Mouse (Mus musculus) limb, embryonic 12.5 days (tissue): ENCODE results near the gene Pfkfb4. TPM values are rescaled to one million over a fixed set of nuclear protein-coding genes. Genes with fewer than 3 reads are reported as not detected.
A peak's percentile ranks its signal among the peaks of the same experiment; 100 is the strongest.

Source experiments
- ATAC-seq: fragments of 200-750 bp; cut with Nextera tagmentation; 2 replicates; pipeline ENCODE4 v1.8.0; 2017; ENCODE audit warnings: low read depth, moderate TSS enrichment; ENCODE audit not compliant: insufficient number of reproducible peaks, insufficient read depth, low FRiP score, low TSS enrichment
- H3K27ac ChIP-seq: fragments of 300-500 bp; sonication (generic); 2 replicates; pipeline ENCODE4 v1.5.1; 2016; ENCODE audit warnings: mild to moderate bottlenecking, moderate library complexity
- H3K27me3 ChIP-seq: fragments of 300-500 bp; sonication (generic); 2 replicates; pipeline ENCODE4 v1.6.1; 2016; ENCODE audit warnings: mild to moderate bottlenecking, moderate library complexity
- H3K36me3 ChIP-seq: fragments of 300-500 bp; sonication (generic); 2 replicates; pipeline ENCODE4 v1.6.1; 2016; ENCODE audit warnings: mild to moderate bottlenecking, moderate library complexity
- H3K4me1 ChIP-seq: fragments of 300-500 bp; sonication (generic); replicated peaks from 2 replicates; pipeline ENCODE4 v1.6.1; 2016
- H3K4me2 ChIP-seq: fragments of 300-500 bp; sonication (generic); 2 replicates; pipeline ENCODE4 v1.6.1; 2016; ENCODE audit warnings: mild to moderate bottlenecking, moderate library complexity
- H3K4me3 ChIP-seq: fragments of 300-500 bp; sonication (generic); replicated peaks from 2 replicates; pipeline ENCODE4 v1.5.1; 2016; ENCODE audit warnings: mild to moderate bottlenecking
- H3K9ac ChIP-seq: fragments of 300-500 bp; sonication (generic); replicated peaks from 2 replicates; pipeline ENCODE4 v1.6.1; 2016; ENCODE audit warnings: mild to moderate bottlenecking, moderate library complexity
- H3K9me3 ChIP-seq: fragments of 300-500 bp; sonication (generic); 2 replicates; pipeline ENCODE4 v1.6.1; 2016; ENCODE audit warnings: mild to moderate bottlenecking, moderate library complexity
- WGBS: fragments of 180-500 bp; shearing (Covaris S2); methylation state at CpG from one replicate; pipeline ENCODE4 v1.1.7; 2016; 5-methylcytosine and 5-hydroxymethylcytosine counted together
- polyA plus RNA-seq: library from polyadenylated mRNA; unstranded; fragments of >200 nt; fragmentation: Nextera tagmentation; extraction: Ambion mirVana; gene quantifications from 2 replicates; pipeline ENCODE4 v1.2.1, GENCODE M21; 2016

The Pfkfb4 gene
- polyA plus RNA-seq, 1 experiment from 2014 or later, result 13.4 TPM

- H3K27ac ChIP-seq, result no peak overlapping the region
- no peak overlapping the region for H3K9ac ChIP-seq
- ATAC-seq, result no peak
- H3K4me2 ChIP-seq, result no peak overlapping the region
- H3K4me1 ChIP-seq, result no peaks in the 10 kb centered on the region
- 84% methylated on average over 8 of the region's 8 CpGs for WGBS
- no peaks in the 10 kb centered on the region for H3K27me3 ChIP-seq
- no peak overlapping the region for H3K4me3 ChIP-seq
- no peaks in the 10 kb centered on the region for H3K9me3 ChIP-seq
- H3K36me3 ChIP-seq, result no peaks in the 10 kb centered on the region
Measured at GRCm38 (mm10) chr9:108970623-108971022, 21.0 kb upstream of the Pfkfb4 start.

GRCm38 (mm10) chr9:108976483-108976882 is 15.1 kb upstream of the Pfkfb4 start:
- no peak overlapping the region for H3K4me3 ChIP-seq
- no peaks in the 10 kb centered on the region for H3K36me3 ChIP-seq
- 80% methylated on average over 9 of the region's 9 CpGs for WGBS
- H3K4me2 ChIP-seq, result no peak overlapping the region
- no peaks in the 10 kb centered on the region for H3K9me3 ChIP-seq
- no peak overlapping the region for H3K9ac ChIP-seq
- ATAC-seq, result no peak
- no peaks in the 10 kb centered on the region for H3K4me1 ChIP-seq
- no peak overlapping the region for H3K27ac ChIP-seq
- H3K27me3 ChIP-seq, result no peaks in the 10 kb centered on the region

- Histone ChIP-seq H3K36me3 (no peaks in the 10 kb centered on the region), H3K4me1 (no peaks in the 10 kb centered on the region), H3K4me2 (no peak overlapping the region), H3K4me3 (no peak overlapping the region), H3K9ac (no peak overlapping the region), H3K9me3 (no peaks in the 10 kb centered on the region), H3K27ac (no peak overlapping the region), H3K27me3 (no peaks in the 10 kb centered on the region)
- ATAC-seq, result no peak
- WGBS, result 78% methylated on average over 7 of the region's 7 CpGs
Measured at GRCm38 (mm10) chr9:108977966-108978365, 13.6 kb upstream of the Pfkfb4 start.

- no peak overlapping the region for H3K27ac ChIP-seq
- no peak overlapping the region for H3K9ac ChIP-seq
- H3K36me3 ChIP-seq, result no peaks in the 10 kb centered on the region
- H3K4me3 ChIP-seq, result no peak overlapping the region
- no peaks in the 10 kb centered on the region for H3K9me3 ChIP-seq
- H3K4me2 ChIP-seq, result no peak overlapping the region
- H3K4me1 ChIP-seq, result peaks cover 4% of the 10 kb centered on the region
- H3K27me3 ChIP-seq, result no peaks in the 10 kb centered on the region
- ATAC-seq, result no peak
- 83% methylated on average over 8 of the region's 8 CpGs for WGBS
Measured at GRCm38 (mm10) chr9:108982498-108982897, 9.1 kb upstream of the Pfkfb4 start.

- no peak overlapping the region for H3K9ac ChIP-seq
- no peak overlapping the region for H3K4me3 ChIP-seq
- no peak overlapping the region for H3K27ac ChIP-seq
- H3K4me1 ChIP-seq, result peaks cover 11% of the 10 kb centered on the region
- H3K36me3 ChIP-seq, result no peaks in the 10 kb centered on the region
- H3K27me3 ChIP-seq, result no peaks in the 10 kb centered on the region
- H3K9me3 ChIP-seq, result no peaks in the 10 kb centered on the region
- no peak overlapping the region for H3K4me2 ChIP-seq
- ATAC-seq, result no peak
- WGBS, result 75% methylated on average over 9 of the region's 9 CpGs
Measured at GRCm38 (mm10) chr9:108983209-108983608, 8.4 kb upstream of the Pfkfb4 start.

- no peak for ATAC-seq
- peaks cover 23% of the 10 kb centered on the region for H3K4me1 ChIP-seq
- no peak within 1 kb of the TSS for H3K9ac ChIP-seq
- H3K36me3 ChIP-seq, result no peaks in the 10 kb centered on the region
- no peak within 1 kb of the TSS for H3K4me2 ChIP-seq
- no peaks in the 10 kb centered on the region for H3K9me3 ChIP-seq
- no peak within 1 kb of the TSS for H3K4me3 ChIP-seq
- H3K27me3 ChIP-seq, result no peaks in the 10 kb centered on the region
- WGBS, result 90% methylated on average over 3 of the region's 4 CpGs
- no peak within 1 kb of the TSS for H3K27ac ChIP-seq
Measured at GRCm38 (mm10) chr9:108985710-108986109, 5.9 kb upstream of the Pfkfb4 start, which contains the start of gene Ucn2. Gene Ucn2 (plus strand): TSS chr9:108986010.

- H3K9ac ChIP-seq, result no peak overlapping the region
- H3K27ac ChIP-seq, result no peak overlapping the region
- peak overlapping the region; percentile 24; the same call in 1 of the 2 replicates for H3K4me3 ChIP-seq
- peaks cover 35% of the 10 kb centered on the region for H3K4me1 ChIP-seq
- WGBS, result 21% methylated on average over 15 of the region's 15 CpGs
- no peak for ATAC-seq
- H3K4me2 ChIP-seq, result peak overlapping the region; percentile 50
- H3K9me3 ChIP-seq, result no peaks in the 10 kb centered on the region
- no peaks in the 10 kb centered on the region for H3K36me3 ChIP-seq
- H3K27me3 ChIP-seq, result no peaks in the 10 kb centered on the region
Measured at GRCm38 (mm10) chr9:108987704-108988350, 3.8 kb upstream of the Pfkfb4 start.

- Histone ChIP-seq H3K9me3 (no peaks in the 10 kb centered on the region), H3K4me2 (no peak overlapping the region), H3K4me3 (no peak overlapping the region), H3K9ac (no peak overlapping the region), H3K27ac (peak overlapping the region; percentile 92), H3K36me3 (no peaks in the 10 kb centered on the region), H3K4me1 (peaks cover 37% of the 10 kb centered on the region), H3K27me3 (no peaks in the 10 kb centered on the region)
- ATAC-seq, result no peak
- 67% methylated on average over 4 of the region's 4 CpGs for WGBS
Measured at GRCm38 (mm10) chr9:108989802-108990461, 1.6 kb upstream of the Pfkfb4 start.

GRCm38 (mm10) chr9:108990462-108990820 is 1.1 kb upstream of the Pfkfb4 start:
- peak overlapping the region; percentile 92 for H3K27ac ChIP-seq
- no peak overlapping the region for H3K9ac ChIP-seq
- no peak overlapping the region for H3K4me3 ChIP-seq
- H3K4me1 ChIP-seq, result peaks cover 42% of the 10 kb centered on the region
- no peaks in the 10 kb centered on the region for H3K36me3 ChIP-seq
- H3K27me3 ChIP-seq, result no peaks in the 10 kb centered on the region
- no peak for ATAC-seq
- H3K9me3 ChIP-seq, result no peaks in the 10 kb centered on the region
- H3K4me2 ChIP-seq, result peak overlapping the region; percentile 83; the same call in 1 of the 2 replicates
- WGBS, result 24% methylated on average over 7 of the region's 7 CpGs

- ATAC-seq, result peak; percentile 41; the same call in 1 of the 2 replicates
Measured at GRCm38 (mm10) chr9:108992085-108992469, 499 bp downstream of the Pfkfb4 start.

GRCm38 (mm10) chr9:108992620-108993361 is 1.2 kb downstream of the Pfkfb4 start:
- Histone ChIP-seq H3K4me1 (peaks cover 43% of the 10 kb centered on the region), H3K27me3 (no peaks in the 10 kb centered on the region), H3K4me3 (peak overlapping the region; percentile 49), H3K9me3 (no peaks in the 10 kb centered on the region), H3K36me3 (no peaks in the 10 kb centered on the region), H3K4me2 (peak overlapping the region; percentile 83), H3K27ac (no peak overlapping the region), H3K9ac (no peak overlapping the region)
- no peak for ATAC-seq
- 86% methylated on average over 9 of the region's 9 CpGs for WGBS

More at GRCm38 (mm10) chr9:108992085-108992469, 499 bp downstream of the Pfkfb4 start:
- Histone ChIP-seq H3K9me3 (no peaks in the 10 kb centered on the region), H3K4me1 (peaks cover 50% of the 10 kb centered on the region), H3K36me3 (no peaks in the 10 kb centered on the region), H3K4me3 (peak overlapping the region; percentile 49), H3K9ac (peak overlapping the region; percentile 57), H3K27me3 (no peaks in the 10 kb centered on the region), H3K4me2 (peak overlapping the region; percentile 83), H3K27ac (peak overlapping the region; percentile 31)
- 11% methylated on average over 18 of the region's 18 CpGs for WGBS
